Mouse (Mus musculus): Measurements from ENCODE around the gene Procr.

Procr gene

GRCm38 (mm10) chr2:155804053-155804452 lies 53.1 kb downstream of the Procr start:
- DNase-seq (ENCODE audit: low spot score), result no peak

All from yolk sac, embryonic 10.5 days (tissue).